Mouse (Mus musculus) liver, embryonic 14.5 days (tissue): ENCODE data around the gene Pcyt2. TPM values are rescaled to one million over a fixed set of nuclear protein-coding genes. Genes with fewer than 3 reads are reported as not detected.
A peak's percentile ranks its signal among the peaks of the same experiment; 100 is the strongest.

Experiments
- ATAC-seq: fragments of 200-750 bp; cut with Nextera tagmentation; 2 replicates; pipeline ENCODE4 v1.8.0; 2017; ENCODE audit warnings: moderate number of reproducible peaks, mild to moderate bottlenecking, moderate library complexity; ENCODE audit not compliant: insufficient read depth
- DNase-seq, 3 experiments: peaks; one replicate each; pipeline ENCODE4 v3.0.0-alpha.2; 2012 to 2013; ENCODE audit warnings: low read depth in 3 of 3, low spot score in 3 of 3
- H3K27ac ChIP-seq: fragments of 300-500 bp; sonication (generic); 2 replicates; pipeline ENCODE4 v1.5.1; 2014; ENCODE audit warnings: moderate library complexity, mild to moderate bottlenecking, control low read depth, inconsistent platforms
- H3K27me3 ChIP-seq: fragments of 300-500 bp; sonication (generic); 2 replicates; pipeline ENCODE4 v1.6.1; 2014; ENCODE audit warnings: mild to moderate bottlenecking, low read length, moderate library complexity; ENCODE audit not compliant: control insufficient read depth, insufficient read depth
- H3K36me3 ChIP-seq: fragments of 300-500 bp; sonication (generic); replicated peaks from 2 replicates; pipeline ENCODE4 v1.6.1; 2014; ENCODE audit warnings: low read depth; ENCODE audit not compliant: control insufficient read depth, insufficient read depth
- H3K4me1 ChIP-seq, 2 experiments: fragments of 200-500 bp in 1 of 2; fragments of 300-500 bp in 1 of 2; sonication (generic) in 1 of 2; replicated peaks; 2 replicates each; pipeline ENCODE4 v1.6.1; 2012 to 2014; ENCODE audit warnings: antibody characterized with exemption in 1 of 2, inconsistent platforms in 1 of 2, low read length in 1 of 2; ENCODE audit not compliant: control insufficient read depth in 2 of 2, insufficient read depth in 2 of 2
- H3K4me2 ChIP-seq: fragments of 300-500 bp; sonication (generic); 2 replicates; pipeline ENCODE4 v1.6.1; 2014; ENCODE audit warnings: low read depth, mild to moderate bottlenecking, control low read depth, moderate library complexity
- H3K4me3 ChIP-seq, 2 experiments: fragments of 200-500 bp in 1 of 2; fragments of 300-500 bp in 1 of 2; sonication (generic) in 1 of 2; 2 replicates each; pipeline ENCODE4 v1.5.1; 2012 to 2014; ENCODE audit warnings: low read depth in 2 of 2, low read length in 2 of 2, mild to moderate bottlenecking in 2 of 2, control low read depth in 1 of 2, inconsistent platforms in 1 of 2, moderate library complexity in 1 of 2; ENCODE audit not compliant: insufficient read depth in 1 of 2
- H3K9ac ChIP-seq: fragments of 300-500 bp; sonication (generic); replicated peaks from 2 replicates; pipeline ENCODE4 v1.6.1; 2014; ENCODE audit warnings: mild to moderate bottlenecking, control low read depth, moderate library complexity
- H3K9me3 ChIP-seq: fragments of 300-500 bp; sonication (generic); 2 replicates; pipeline ENCODE4 v1.6.1; 2016; ENCODE audit warnings: low read length, mixed read lengths; ENCODE audit not compliant: control insufficient read depth
- CTCF ChIP-seq: IDR thresholded peaks from 2 replicates; pipeline ENCODE4 v1.5.1; 2016; ENCODE audit warnings: antibody characterized with exemption, low read depth, control low read depth
- EP300 ChIP-seq: IDR thresholded peaks from 2 replicates; pipeline ENCODE4 v1.6.1; 2016; ENCODE audit warnings: antibody characterized with exemption, low read depth
- WGBS: fragments of 180-500 bp; shearing (Covaris S2); extraction: QIAGEN DNeasy Blood & Tissue Kit; methylation state at CpG from one replicate; pipeline ENCODE4 v1.1.7; 2014; ENCODE audit not compliant: insufficient replicate concordance; 5-methylcytosine and 5-hydroxymethylcytosine counted together
- microRNA-seq: library from miRNA; unstranded; fragments of <30 nt; microRNA quantifications from one replicate; pipeline ENCODE4, GENCODE M21; 2016
- polyA plus RNA-seq, 2 experiments: library from polyadenylated mRNA; depleted of rRNA in 1 of 2; stranded (reverse) in 1 of 2; unstranded in 1 of 2; fragments of >200 nt; fragmentation: Nextera tagmentation in 1 of 2; extraction: Ambion mirVana in 1 of 2; gene quantifications; 2 replicates each; pipeline versions ENCODE4 v1.2.1 to v1.2.3; 2012 to 2014

The Pcyt2 gene
- polyA plus RNA-seq, 2 experiments = 86.2 to 127 TPM

DNA sequence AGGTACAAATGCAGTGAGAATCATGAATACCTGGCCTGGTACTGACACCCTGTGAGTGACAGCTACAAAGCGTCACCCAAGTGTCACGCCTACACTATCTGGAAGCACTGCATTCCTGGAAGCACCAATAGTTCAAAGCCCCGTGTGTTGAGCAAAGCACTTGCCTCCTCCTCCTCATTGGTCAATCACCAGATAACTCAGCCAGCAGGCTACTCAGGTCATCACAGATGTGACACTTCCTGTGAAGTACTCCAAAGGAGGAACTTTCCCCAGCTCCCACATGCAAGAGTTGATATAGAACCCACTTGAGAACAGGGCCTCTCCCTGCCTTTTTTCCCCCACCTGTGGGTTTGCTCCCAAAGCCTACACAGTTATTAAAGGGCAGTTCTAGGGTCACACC lies 46.6 kb downstream of the Pcyt2 start:
- H3K4me1 ChIP-seq = peaks cover 17 to 21% of the 10 kb centered on the region in 2 experiments
- DNase-seq (no peak), ATAC-seq (no peak)
- no peaks in the 10 kb centered on the region for H3K27me3 ChIP-seq
- 17% methylated on average over 3 of the region's 3 CpGs for WGBS
- TF ChIP-seq EP300 = no peak
- TF ChIP-seq CTCF = no peak
- H3K36me3 ChIP-seq = peaks cover 40% of the 10 kb centered on the region
- H3K4me3 ChIP-seq = peak overlapping the region; percentile 83 to 85
- H3K9ac ChIP-seq = peak overlapping the region; percentile 27; the same call in 1 of the 2 replicates
- H3K9me3 ChIP-seq = no peaks in the 10 kb centered on the region
- peak overlapping the region; percentile 98 for H3K4me2 ChIP-seq
- H3K27ac ChIP-seq = peak overlapping the region; percentile 12; the same call in 1 of the 2 replicates

- no peak overlapping the region for H3K4me2 ChIP-seq
Observed at GRCm38 (mm10) chr11:120568324-120568723, 49.4 kb downstream of the Pcyt2 start.

DNA sequence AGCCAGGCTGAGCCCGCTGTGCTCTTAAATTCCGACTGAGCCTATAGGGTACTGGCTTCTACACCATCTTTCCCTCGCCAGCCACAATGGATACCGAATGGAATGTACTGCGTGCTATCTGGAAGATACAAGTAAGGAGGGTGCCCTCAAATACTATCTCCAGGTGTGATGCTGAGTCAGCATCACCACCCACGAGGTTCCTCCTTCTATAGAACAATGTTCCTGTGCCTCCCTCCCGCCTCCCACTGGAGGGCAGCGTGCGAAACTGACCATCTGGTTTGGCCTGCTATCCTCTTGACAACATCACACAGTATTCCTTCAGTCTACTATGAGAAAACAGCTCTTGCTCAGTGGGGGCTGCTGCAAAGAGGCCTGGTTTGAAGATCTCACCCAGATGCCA lies 52.6 kb downstream of the Pcyt2 start:
- H3K9me3 ChIP-seq = no peaks in the 10 kb centered on the region
- no peak overlapping the region for H3K4me2 ChIP-seq
- TF ChIP-seq EP300 = no peak
- TF ChIP-seq CTCF = no peak
- 78% methylated on average over 9 of the region's 9 CpGs for WGBS
- DNase-seq (no peak), ATAC-seq (no peak)
- H3K27me3 ChIP-seq = no peaks in the 10 kb centered on the region
- H3K4me3 ChIP-seq = no peak overlapping the region
- no peak overlapping the region for H3K27ac ChIP-seq
- no peak overlapping the region for H3K9ac ChIP-seq
- H3K36me3 ChIP-seq = peaks cover 86% of the 10 kb centered on the region
- H3K4me1 ChIP-seq = no peaks in the 10 kb centered on the region

More at GRCm38 (mm10) chr11:120568324-120568723, 49.4 kb downstream of the Pcyt2 start:
- no peak overlapping the region for H3K9ac ChIP-seq
- no peak for ATAC-seq
- no peak overlapping the region for H3K4me3 ChIP-seq
- no peaks in the 10 kb centered on the region for H3K9me3 ChIP-seq
- WGBS = 83% methylated on average over 6 of the region's 6 CpGs
- H3K36me3 ChIP-seq = peaks cover 65% of the 10 kb centered on the region
- TF ChIP-seq EP300 (no peak), CTCF (no peak)
- no peak for DNase-seq
- no peak overlapping the region for H3K27ac ChIP-seq
- H3K4me1 ChIP-seq = peaks cover 8 to 14% of the 10 kb centered on the region in 2 experiments
- H3K27me3 ChIP-seq = no peaks in the 10 kb centered on the region

DNA sequence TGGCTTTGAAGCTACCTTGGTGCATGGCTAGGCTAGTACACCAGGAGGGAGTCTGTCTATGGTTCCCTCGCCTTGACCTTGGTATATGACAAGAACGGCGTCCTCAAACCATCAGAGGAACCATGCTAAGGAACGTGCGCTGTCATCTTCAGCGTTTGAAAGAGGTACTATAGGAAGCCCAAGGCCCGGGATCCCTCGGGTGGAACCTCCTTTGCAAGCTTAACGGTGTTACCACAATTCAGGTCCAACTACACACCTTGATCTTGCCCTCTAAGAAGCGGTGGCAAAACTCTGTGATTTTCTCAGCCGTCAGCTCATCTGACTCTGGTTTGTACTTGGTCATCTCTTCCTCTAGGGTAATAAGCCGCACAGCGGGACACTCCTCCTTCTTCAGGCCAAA lies 54.8 kb downstream of the Pcyt2 start:
- Histone ChIP-seq H3K4me2 (no peak overlapping the region), H3K27me3 (no peaks in the 10 kb centered on the region), H3K36me3 (peaks cover 73% of the 10 kb centered on the region), H3K4me1 (no peaks in the 10 kb centered on the region), H3K27ac (no peak overlapping the region), H3K9me3 (no peaks in the 10 kb centered on the region), H3K4me3 (no peak overlapping the region), H3K9ac (no peak overlapping the region)
- no peak for ATAC-seq
- TF ChIP-seq CTCF = no peak
- no peak for TF ChIP-seq EP300
- no peak for DNase-seq
- 91% methylated on average over 13 of the region's 13 CpGs for WGBS

DNA sequence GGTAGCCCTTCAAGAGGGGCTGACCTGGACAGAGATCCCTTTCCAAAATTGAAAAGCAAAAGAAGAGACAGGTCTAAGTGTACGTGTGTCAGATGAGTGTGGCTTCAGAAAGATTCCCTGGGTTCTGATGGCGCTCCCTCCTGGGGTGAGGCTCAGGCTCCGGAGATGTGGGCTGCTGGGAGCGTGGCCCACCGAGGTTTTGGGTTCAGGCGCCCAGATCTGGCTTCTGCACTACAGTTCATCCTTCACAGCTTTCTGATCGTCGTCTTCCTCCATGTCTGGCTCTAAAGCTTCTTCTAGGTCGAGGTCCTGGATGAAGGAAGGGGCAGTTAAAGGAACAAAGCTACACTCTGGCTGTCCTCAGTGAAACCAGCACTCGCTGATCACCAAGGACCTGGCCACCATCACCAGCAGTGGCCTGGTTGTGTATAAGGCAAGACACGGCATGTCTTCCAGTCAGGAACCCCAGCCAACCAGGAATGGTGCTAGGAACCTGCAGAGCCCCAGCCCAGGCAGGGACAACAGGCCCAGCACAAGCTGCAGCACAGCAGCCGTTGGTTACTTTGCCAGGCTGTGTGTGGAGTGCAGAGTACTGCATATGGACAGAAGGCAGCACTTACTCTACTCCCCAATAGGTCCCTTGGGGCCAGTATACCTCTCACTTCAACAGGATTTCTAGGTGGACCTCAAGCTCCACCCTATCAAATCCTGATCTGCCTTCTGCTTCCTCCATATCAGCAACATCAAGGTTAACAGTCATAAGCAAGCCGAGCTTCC lies 56.6 kb downstream of the Pcyt2 start:
- Histone ChIP-seq H3K9me3 (no peaks in the 10 kb centered on the region), H3K4me3 (no peak overlapping the region), H3K36me3 (peaks cover 57% of the 10 kb centered on the region), H3K4me1 (no peaks in the 10 kb centered on the region), H3K4me2 (no peak overlapping the region), H3K9ac (no peak overlapping the region), H3K27ac (no peak overlapping the region), H3K27me3 (no peaks in the 10 kb centered on the region)
- ATAC-seq (no peak), DNase-seq (no peak)
- TF ChIP-seq CTCF (no peak), EP300 (no peak)
- 78% methylated on average over 13 of the region's 13 CpGs for WGBS

Small RNA genes lying within 50 kb of the gene (microRNA-seq; reads per million reads assigned to microRNA genes)
- gene Mir6936 = 7.6 reads per million, percentile 15 among the genes with 10 or more reads in this experiment

Other genes with a start within 250 kb of the Pcyt2 start
Only the 30 nearest of the 33 such genes appear.
- not detected in 2 replicates for gene Tspan10, start 175.3 kb downstream of the Pcyt2 start, polyA plus RNA-seq (2012; rRNA removed)
- gene Tspan10, start 175.3 kb downstream of the Pcyt2 start, polyA plus RNA-seq (2014; fragmentation: Nextera tagmentation; extraction: Ambion mirVana) = not detected in 2 replicates
- 0.19 and 0.25 TPM in 2 replicates for gene Pde6g, start 164.4 kb downstream of the Pcyt2 start, polyA plus RNA-seq (2012; rRNA removed)
- gene Pde6g, start 164.4 kb downstream of the Pcyt2 start, polyA plus RNA-seq (2014; fragmentation: Nextera tagmentation; extraction: Ambion mirVana) = 0.15 and 0.23 TPM in 2 replicates
- 5.3 and 5.8 TPM in 2 replicates for gene Oxld1, start 159.9 kb downstream of the Pcyt2 start, polyA plus RNA-seq (2012; rRNA removed)
- 8.0 and 8.4 TPM in 2 replicates for gene Oxld1, start 159.9 kb downstream of the Pcyt2 start, polyA plus RNA-seq (2014; fragmentation: Nextera tagmentation; extraction: Ambion mirVana)
- gene Ccdc137, start 159.8 kb downstream of the Pcyt2 start, polyA plus RNA-seq (2012; rRNA removed) = 13.7 and 15.9 TPM in 2 replicates
- 11.0 and 11.1 TPM in 2 replicates for gene Ccdc137, start 159.8 kb downstream of the Pcyt2 start, polyA plus RNA-seq (2014; fragmentation: Nextera tagmentation; extraction: Ambion mirVana)
- 9.9 and 11.2 TPM in 2 replicates for gene Arl16, start 150.3 kb downstream of the Pcyt2 start, polyA plus RNA-seq (2012; rRNA removed)
- gene Arl16, start 150.3 kb downstream of the Pcyt2 start, polyA plus RNA-seq (2014; fragmentation: Nextera tagmentation; extraction: Ambion mirVana) = 11.3 and 13.0 TPM in 2 replicates
- 64.2 and 78.4 TPM in 2 replicates for gene Mrpl12, start 133.3 kb downstream of the Pcyt2 start, polyA plus RNA-seq (2012; rRNA removed)
- 127 and 130 TPM in 2 replicates for gene Mrpl12, start 133.3 kb downstream of the Pcyt2 start, polyA plus RNA-seq (2014; fragmentation: Nextera tagmentation; extraction: Ambion mirVana)
- gene Slc25a10, start 126.1 kb downstream of the Pcyt2 start, polyA plus RNA-seq (2012; rRNA removed) = 31.5 and 37.4 TPM in 2 replicates
- 35.1 and 38.2 TPM in 2 replicates for gene Slc25a10, start 126.1 kb downstream of the Pcyt2 start, polyA plus RNA-seq (2014; fragmentation: Nextera tagmentation; extraction: Ambion mirVana)
- gene Gcgr, start 87.2 kb downstream of the Pcyt2 start, polyA plus RNA-seq (2012; rRNA removed) = 19.8 and 22.8 TPM in 2 replicates
- gene Gcgr, start 87.2 kb downstream of the Pcyt2 start, polyA plus RNA-seq (2014; fragmentation: Nextera tagmentation; extraction: Ambion mirVana) = 11.6 and 13.4 TPM in 2 replicates
- gene Mcrip1, start 68.2 kb downstream of the Pcyt2 start, polyA plus RNA-seq (2012; rRNA removed) = 30.0 and 36.2 TPM in 2 replicates
- gene Mcrip1, start 68.2 kb downstream of the Pcyt2 start, polyA plus RNA-seq (2014; fragmentation: Nextera tagmentation; extraction: Ambion mirVana) = 41.3 and 43.6 TPM in 2 replicates
- gene Ppp1r27, start 66.8 kb downstream of the Pcyt2 start, polyA plus RNA-seq (2012; rRNA removed) = not detected in 2 replicates
- gene Ppp1r27, start 66.8 kb downstream of the Pcyt2 start, polyA plus RNA-seq (2014; fragmentation: Nextera tagmentation; extraction: Ambion mirVana) = not detected in 2 replicates
- gene P4hb, start 44.7 kb downstream of the Pcyt2 start, polyA plus RNA-seq (2012; rRNA removed) = 144 and 214 TPM in 2 replicates
- gene P4hb, start 44.7 kb downstream of the Pcyt2 start, polyA plus RNA-seq (2014; fragmentation: Nextera tagmentation; extraction: Ambion mirVana) = 497 and 525 TPM in 2 replicates
- 172 and 176 TPM in 2 replicates for gene Arhgdia, start 36.3 kb downstream of the Pcyt2 start, polyA plus RNA-seq (2012; rRNA removed)
- gene Arhgdia, start 36.3 kb downstream of the Pcyt2 start, polyA plus RNA-seq (2014; fragmentation: Nextera tagmentation; extraction: Ambion mirVana) = 191 and 204 TPM in 2 replicates
- 46.3 and 110 TPM in 2 replicates for gene Alyref, start 19.6 kb downstream of the Pcyt2 start, polyA plus RNA-seq (2012; rRNA removed)
- gene Alyref, start 19.6 kb downstream of the Pcyt2 start, polyA plus RNA-seq (2014; fragmentation: Nextera tagmentation; extraction: Ambion mirVana) = 347 and 349 TPM in 2 replicates
- 44.7 and 60.4 TPM in 2 replicates for gene Anapc11, start 19.5 kb downstream of the Pcyt2 start, polyA plus RNA-seq (2012; rRNA removed)
- 93.5 and 98.7 TPM in 2 replicates for gene Anapc11, start 19.5 kb downstream of the Pcyt2 start, polyA plus RNA-seq (2014; fragmentation: Nextera tagmentation; extraction: Ambion mirVana)
- gene Npb, start 9.5 kb downstream of the Pcyt2 start, polyA plus RNA-seq (2012; rRNA removed) = 5.5 and 12.3 TPM in 2 replicates
- 11.9 and 14.2 TPM in 2 replicates for gene Npb, start 9.5 kb downstream of the Pcyt2 start, polyA plus RNA-seq (2014; fragmentation: Nextera tagmentation; extraction: Ambion mirVana)
- 27.6 and 30.8 TPM in 2 replicates for gene Sirt7, start 7.3 kb upstream of the Pcyt2 start, polyA plus RNA-seq (2012; rRNA removed)
- 22.0 and 26.3 TPM in 2 replicates for gene Sirt7, start 7.3 kb upstream of the Pcyt2 start, polyA plus RNA-seq (2014; fragmentation: Nextera tagmentation; extraction: Ambion mirVana)
- 29.5 and 30.9 TPM in 2 replicates for gene Mafg, start 15.7 kb upstream of the Pcyt2 start, polyA plus RNA-seq (2012; rRNA removed)
- 20.9 and 25.9 TPM in 2 replicates for gene Mafg, start 15.7 kb upstream of the Pcyt2 start, polyA plus RNA-seq (2014; fragmentation: Nextera tagmentation; extraction: Ambion mirVana)
- 4.0 and 4.3 TPM in 2 replicates for gene Pycr1, start 25.8 kb upstream of the Pcyt2 start, polyA plus RNA-seq (2012; rRNA removed)
- gene Pycr1, start 25.8 kb upstream of the Pcyt2 start, polyA plus RNA-seq (2014; fragmentation: Nextera tagmentation; extraction: Ambion mirVana) = 4.8 and 5.1 TPM in 2 replicates
- 0.07 and 0.13 TPM in 2 replicates for gene Myadml2, start 30.2 kb upstream of the Pcyt2 start, polyA plus RNA-seq (2012; rRNA removed)
- gene Myadml2, start 30.2 kb upstream of the Pcyt2 start, polyA plus RNA-seq (2014; fragmentation: Nextera tagmentation; extraction: Ambion mirVana) = 0.67 and 1.0 TPM in 2 replicates
- gene Notum, start 43.2 kb upstream of the Pcyt2 start, polyA plus RNA-seq (2012; rRNA removed) = 0.18 and 0.30 TPM in 2 replicates
- 0.18 TPM in 1 of 2 replicates, not detected in the other for gene Notum, start 43.2 kb upstream of the Pcyt2 start, polyA plus RNA-seq (2014; fragmentation: Nextera tagmentation; extraction: Ambion mirVana)
- 16.9 and 20.4 TPM in 2 replicates for gene Aspscr1, start 55.0 kb upstream of the Pcyt2 start, polyA plus RNA-seq (2012; rRNA removed)
- gene Aspscr1, start 55.0 kb upstream of the Pcyt2 start, polyA plus RNA-seq (2014; fragmentation: Nextera tagmentation; extraction: Ambion mirVana) = 34.6 and 37.5 TPM in 2 replicates
- 64.2 and 78.3 TPM in 2 replicates for gene Cenpx, start 95.8 kb upstream of the Pcyt2 start, polyA plus RNA-seq (2012; rRNA removed)
- 119 and 128 TPM in 2 replicates for gene Cenpx, start 95.8 kb upstream of the Pcyt2 start, polyA plus RNA-seq (2014; fragmentation: Nextera tagmentation; extraction: Ambion mirVana)
- 6.6 and 9.3 TPM in 2 replicates for gene Lrrc45, start 96.0 kb upstream of the Pcyt2 start, polyA plus RNA-seq (2012; rRNA removed)
- 6.2 and 8.3 TPM in 2 replicates for gene Lrrc45, start 96.0 kb upstream of the Pcyt2 start, polyA plus RNA-seq (2014; fragmentation: Nextera tagmentation; extraction: Ambion mirVana)
- 1.3 and 1.7 TPM in 2 replicates for gene Rac3, start 103.5 kb upstream of the Pcyt2 start, polyA plus RNA-seq (2012; rRNA removed)
- 0.13 TPM in 1 of 2 replicates, not detected in the other for gene Rac3, start 103.5 kb upstream of the Pcyt2 start, polyA plus RNA-seq (2014; fragmentation: Nextera tagmentation; extraction: Ambion mirVana)
- 10.4 and 11.3 TPM in 2 replicates for gene Dcxr, start 109.3 kb upstream of the Pcyt2 start, polyA plus RNA-seq (2012; rRNA removed)
- 15.1 and 17.0 TPM in 2 replicates for gene Dcxr, start 109.3 kb upstream of the Pcyt2 start, polyA plus RNA-seq (2014; fragmentation: Nextera tagmentation; extraction: Ambion mirVana)
- 0.20 TPM in 1 of 2 replicates, not detected in the other for gene Cbr2, start 114.2 kb upstream of the Pcyt2 start, polyA plus RNA-seq (2012; rRNA removed)
- gene Cbr2, start 114.2 kb upstream of the Pcyt2 start, polyA plus RNA-seq (2014; fragmentation: Nextera tagmentation; extraction: Ambion mirVana) = not detected in 2 replicates
- 1.3 and 2.0 TPM in 2 replicates for gene Hmga1b, start 144.9 kb upstream of the Pcyt2 start, polyA plus RNA-seq (2012; rRNA removed)
- 3.8 and 4.3 TPM in 2 replicates for gene Hmga1b, start 144.9 kb upstream of the Pcyt2 start, polyA plus RNA-seq (2014; fragmentation: Nextera tagmentation; extraction: Ambion mirVana)
- gene Rfng, start 166.3 kb upstream of the Pcyt2 start, polyA plus RNA-seq (2012; rRNA removed) = 8.6 and 10.2 TPM in 2 replicates
- 5.5 and 9.6 TPM in 2 replicates for gene Rfng, start 166.3 kb upstream of the Pcyt2 start, polyA plus RNA-seq (2014; fragmentation: Nextera tagmentation; extraction: Ambion mirVana)
- 65.2 and 66.6 TPM in 2 replicates for gene Gps1, start 166.3 kb upstream of the Pcyt2 start, polyA plus RNA-seq (2012; rRNA removed)
- gene Gps1, start 166.3 kb upstream of the Pcyt2 start, polyA plus RNA-seq (2014; fragmentation: Nextera tagmentation; extraction: Ambion mirVana) = 76.5 and 78.6 TPM in 2 replicates
- gene Dus1l, start 178.5 kb upstream of the Pcyt2 start, polyA plus RNA-seq (2012; rRNA removed) = 25.4 and 34.0 TPM in 2 replicates
- 61.2 and 64.3 TPM in 2 replicates for gene Dus1l, start 178.5 kb upstream of the Pcyt2 start, polyA plus RNA-seq (2014; fragmentation: Nextera tagmentation; extraction: Ambion mirVana)